Mouse (Mus musculus): ENCODE data around the gene Gm2a.
"Not testable (repeated sequence)": the region's sequence is repeated elsewhere in the genome, so short reads cannot be mapped to it uniquely, and the experiment has no call there.

Gm2a gene

GRCm38 (mm10) chr11:55097463-55098188 lies at the start of gene Gm2a:
Gm2a (plus strand) TSS chr11:55098115.
- peak; percentile 88 for DNase-seq (ENCODE audit: extremely low spot score, low read depth, low spot score)

GRCm38 (mm10) chr11:55050837-55051510 lies 46.9 kb upstream of the Gm2a start:
- no peak for DNase-seq (ENCODE audit: extremely low spot score, low read depth, low spot score)

DNA sequence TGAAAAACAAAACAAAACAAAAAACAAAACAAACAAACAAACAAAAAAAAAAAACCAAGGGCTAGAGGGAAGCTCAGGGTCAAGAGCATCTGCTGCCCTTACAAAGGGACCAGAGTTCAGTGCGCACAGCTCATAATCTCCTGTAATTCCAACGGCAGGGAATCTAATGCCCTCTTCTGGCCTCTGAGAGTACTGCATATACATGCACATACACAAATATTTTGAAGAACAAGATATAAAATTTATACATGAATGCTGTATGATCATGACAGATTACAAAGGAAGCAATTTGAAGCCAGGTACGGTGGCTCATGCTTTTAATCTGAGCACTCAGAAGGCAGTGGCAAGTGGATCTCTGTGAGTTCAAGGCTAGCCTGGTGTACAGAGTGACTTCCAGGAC lies 40.4 kb upstream of the Gm2a start:
- DNase-seq (ENCODE audit: extremely low spot score, low read depth, low spot score): no peak

- no peak for DNase-seq (ENCODE audit: extremely low spot score, low read depth, low spot score)
These were observed 37.1 kb upstream of the Gm2a start for GRCm38 (mm10) chr11:55060802-55061201.

DNA sequence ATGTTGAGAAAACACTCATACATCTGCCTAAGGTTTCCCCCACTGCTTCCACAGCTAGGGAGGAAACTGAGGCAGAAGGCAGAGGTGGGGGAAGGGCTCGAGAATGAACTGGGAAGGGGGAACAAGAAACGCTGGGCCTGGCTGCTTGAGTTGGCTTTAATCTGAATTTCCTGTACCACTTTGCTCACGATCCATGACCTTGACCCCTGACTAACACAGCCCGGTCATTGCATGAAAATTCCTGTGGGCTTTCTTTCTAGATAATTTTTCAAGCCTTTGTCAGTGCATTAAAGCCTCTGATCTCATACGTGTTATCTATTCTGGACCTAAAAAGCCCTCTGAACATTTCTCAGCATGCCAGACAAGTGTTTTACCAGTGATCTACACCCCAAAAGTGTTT lies 35.1 kb upstream of the Gm2a start:
- no peak for DNase-seq (ENCODE audit: extremely low spot score, low read depth, low spot score)

- no peak for DNase-seq (ENCODE audit: extremely low spot score, low read depth, low spot score)
These were observed 31.0 kb upstream of the Gm2a start for GRCm38 (mm10) chr11:55066921-55067320.

- no peak for DNase-seq (ENCODE audit: extremely low spot score, low read depth, low spot score)
These were observed 28.9 kb upstream of the Gm2a start for GRCm38 (mm10) chr11:55069023-55069422.

DNA sequence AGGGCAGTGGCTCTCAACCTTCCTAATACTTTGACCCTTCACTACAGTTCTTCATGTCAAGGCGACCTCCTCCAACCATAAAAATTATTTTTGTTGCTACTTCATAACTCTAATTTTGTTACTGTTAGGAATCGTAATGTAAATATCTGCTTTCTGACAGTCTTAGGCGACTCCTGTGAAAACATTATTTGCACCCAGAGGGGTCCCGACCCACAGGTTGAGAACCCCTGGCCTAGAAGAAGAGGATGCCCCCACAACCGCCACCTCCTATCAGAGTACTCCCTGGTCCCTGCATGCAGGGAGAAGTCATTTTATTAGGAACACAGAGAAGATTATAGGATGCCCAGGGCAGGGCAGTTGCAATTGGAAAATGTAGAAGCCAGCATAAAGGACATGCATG lies 26.6 kb upstream of the Gm2a start:
- no peak for DNase-seq (ENCODE audit: extremely low spot score, low read depth, low spot score)

DNA sequence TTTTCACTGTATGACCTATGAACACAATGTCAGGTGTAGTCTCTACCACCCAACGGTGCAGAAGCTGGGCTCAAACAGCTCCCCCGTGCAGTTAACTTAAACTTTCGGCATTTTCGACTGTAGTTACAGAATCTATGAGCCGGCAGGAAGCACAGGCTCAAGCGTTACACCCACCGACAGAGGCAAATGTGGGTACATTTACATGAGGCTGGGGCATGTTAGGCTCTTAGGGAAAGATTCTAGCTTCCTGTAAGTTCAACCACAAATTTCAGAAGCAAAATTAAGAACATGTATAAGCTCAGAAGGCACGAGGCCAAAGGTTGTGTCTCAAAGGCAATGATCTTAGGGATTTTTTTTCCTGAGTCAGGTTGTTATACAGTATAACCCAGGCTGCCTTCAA lies 25.4 kb upstream of the Gm2a start:
- DNase-seq (ENCODE audit: extremely low spot score, low read depth, low spot score): no peak

DNA sequence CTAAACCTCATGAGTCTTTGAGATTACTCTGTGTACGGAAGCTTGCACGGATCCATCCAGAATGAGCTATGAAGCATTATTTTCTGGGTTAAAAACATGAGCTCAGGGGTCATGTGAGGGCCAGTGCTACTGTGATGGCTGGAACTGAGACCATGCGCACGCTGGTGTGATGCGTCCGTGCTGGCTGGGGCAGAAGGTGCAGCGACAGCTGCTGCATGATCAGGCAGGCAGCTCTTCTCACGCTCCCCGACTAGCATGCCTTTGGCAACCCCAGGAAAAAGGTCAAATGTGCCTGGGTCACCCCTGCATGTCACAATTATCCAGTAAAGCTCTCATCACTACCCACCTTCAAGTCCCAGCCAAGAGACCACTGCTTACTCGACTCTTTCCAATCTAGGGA lies 24.7 kb upstream of the Gm2a start:
- no peak for DNase-seq (ENCODE audit: extremely low spot score, low read depth, low spot score)

DNA sequence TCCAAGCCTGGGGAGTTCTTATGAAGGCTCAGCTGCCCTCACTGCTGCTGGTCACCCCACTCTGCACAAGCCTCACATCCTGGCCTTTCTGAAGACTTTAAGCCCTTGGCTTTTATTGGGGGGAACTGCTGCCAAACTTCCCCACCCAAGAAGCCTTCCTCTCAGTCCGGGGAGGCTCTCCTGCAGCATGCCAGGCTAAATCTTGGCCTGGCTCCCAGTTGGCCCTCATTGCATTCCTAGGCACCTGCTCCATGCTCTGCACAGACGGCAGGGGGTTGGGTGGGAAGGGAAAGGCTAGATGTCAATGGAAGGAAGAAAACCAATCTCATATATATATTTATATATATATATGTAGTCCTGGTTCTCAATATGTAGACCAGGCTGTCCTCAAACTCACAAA lies 22.3 kb upstream of the Gm2a start:
- no peak for DNase-seq (ENCODE audit: extremely low spot score, low read depth, low spot score)

- DNase-seq (ENCODE audit: extremely low spot score, low read depth, low spot score): no peak
These were observed 21.7 kb upstream of the Gm2a start for GRCm38 (mm10) chr11:55076234-55076633.

DNA sequence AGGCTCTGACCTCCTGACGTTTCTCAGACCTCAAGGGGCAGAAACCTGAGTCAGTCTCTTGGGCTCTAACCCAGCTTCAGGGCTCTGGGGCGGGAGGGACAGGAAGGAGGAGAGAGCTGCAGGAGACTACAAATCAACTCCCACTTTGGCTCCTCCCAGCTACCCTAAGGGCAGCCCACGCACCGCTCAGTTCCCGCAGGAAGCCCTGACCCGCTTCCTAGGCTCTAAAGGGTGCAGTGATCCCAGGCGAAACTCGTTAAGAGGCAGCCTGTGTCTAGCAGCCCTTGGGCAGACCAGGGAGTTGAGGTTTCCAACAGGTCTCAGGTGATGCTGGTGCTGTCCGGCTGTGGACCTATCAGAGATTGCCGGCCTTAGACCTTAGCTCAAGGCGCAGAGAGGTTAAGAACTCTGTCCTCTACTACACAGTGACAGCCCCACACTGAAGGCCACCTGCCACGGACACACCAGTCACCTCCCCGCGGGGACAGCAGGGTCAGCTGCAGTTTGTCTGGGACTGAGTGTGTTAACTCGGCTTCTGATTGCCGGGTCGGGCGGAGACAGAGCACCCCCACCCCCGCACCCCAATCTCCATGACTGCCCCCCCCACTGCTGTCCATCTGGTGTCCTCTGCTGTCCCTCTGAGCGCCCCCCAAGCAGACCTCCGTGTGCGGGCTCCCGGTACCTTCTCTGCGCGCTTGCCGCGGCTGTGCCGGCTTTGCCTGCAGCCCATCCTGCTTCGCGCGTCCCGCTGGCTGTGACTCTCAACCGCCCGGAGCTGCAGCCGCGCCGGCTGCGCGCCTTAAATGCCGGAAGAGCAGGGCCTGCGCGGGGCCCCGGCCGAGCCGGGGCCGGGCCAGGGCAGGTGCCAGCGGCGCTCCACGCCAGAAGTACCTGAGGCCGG lies 20.3 kb upstream of the Gm2a start, which contains the start of gene Ccdc69:
TSS of gene Ccdc69 (minus strand) at position 801 of the 901 bp plus-strand sequence.
- DNase-seq (ENCODE audit: extremely low spot score, low read depth, low spot score): no peak

DNA sequence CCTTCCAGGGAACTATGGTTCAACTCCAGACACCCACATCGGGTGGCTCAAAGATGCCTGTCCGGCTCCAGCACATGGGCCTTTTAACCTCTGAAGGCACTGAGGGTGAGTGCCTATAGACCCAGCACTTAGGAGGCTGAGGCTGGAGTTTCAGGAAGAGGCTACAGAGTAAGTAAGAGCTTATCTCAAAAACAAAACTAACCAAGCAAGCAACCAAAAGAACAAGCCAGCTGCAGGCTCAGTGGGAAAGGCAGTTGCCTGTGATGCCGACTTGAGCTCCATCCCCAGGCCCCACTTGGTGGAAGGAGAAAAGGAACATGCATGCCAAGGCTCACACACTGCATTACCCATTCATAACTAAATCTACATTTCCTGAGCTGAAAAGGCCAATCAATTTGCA lies 19.4 kb upstream of the Gm2a start:
- no peak for DNase-seq (ENCODE audit: extremely low spot score, low read depth, low spot score)

- DNase-seq (ENCODE audit: extremely low spot score, low read depth, low spot score): no peak
These were observed 18.7 kb upstream of the Gm2a start for GRCm38 (mm10) chr11:55079180-55079579.

- no peak for DNase-seq (ENCODE audit: extremely low spot score, low read depth, low spot score)
These were observed 16.7 kb upstream of the Gm2a start for GRCm38 (mm10) chr11:55081206-55081605.

DNA sequence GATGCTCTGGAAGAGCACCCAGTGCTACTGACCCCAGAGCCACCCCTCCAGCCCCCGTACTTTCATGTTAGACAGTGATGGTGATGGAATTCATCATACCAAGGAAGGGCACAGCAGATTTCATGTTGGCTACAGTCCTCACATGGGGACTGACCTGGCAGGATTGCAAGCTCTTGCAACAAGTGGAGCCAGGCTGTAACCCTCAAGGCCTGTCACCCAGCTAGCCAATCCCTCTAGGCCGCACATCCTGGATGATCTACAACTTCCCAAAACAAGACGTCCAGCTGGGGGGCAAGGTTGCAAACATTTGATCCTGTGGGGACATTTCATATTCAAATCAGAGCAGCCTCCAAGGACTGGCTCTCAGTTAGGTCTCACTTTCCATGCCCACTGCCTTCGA lies 13.3 kb upstream of the Gm2a start:
- DNase-seq (ENCODE audit: extremely low spot score, low read depth, low spot score): no peak

DNA sequence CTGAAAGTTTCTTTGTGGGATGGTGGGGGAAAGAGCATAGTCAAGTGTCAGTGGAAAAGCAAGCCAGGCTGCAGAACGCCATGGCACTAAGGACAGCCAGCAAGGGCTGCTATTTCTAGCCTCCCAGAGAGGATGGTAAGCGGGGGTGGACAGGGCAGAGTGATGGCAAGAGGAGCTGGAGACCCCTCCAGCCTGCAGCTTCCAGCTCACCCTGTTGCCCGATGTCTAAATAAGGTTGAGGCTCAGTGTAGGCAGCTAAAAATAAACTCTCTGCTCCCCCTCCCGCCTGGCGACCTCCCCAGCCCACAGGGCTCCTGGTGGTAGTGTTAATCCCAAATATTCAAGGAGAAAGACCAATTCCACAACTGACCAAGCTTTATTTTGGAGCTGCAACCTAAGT lies 12.5 kb upstream of the Gm2a start:
- DNase-seq (ENCODE audit: extremely low spot score, low read depth, low spot score): no peak

DNA sequence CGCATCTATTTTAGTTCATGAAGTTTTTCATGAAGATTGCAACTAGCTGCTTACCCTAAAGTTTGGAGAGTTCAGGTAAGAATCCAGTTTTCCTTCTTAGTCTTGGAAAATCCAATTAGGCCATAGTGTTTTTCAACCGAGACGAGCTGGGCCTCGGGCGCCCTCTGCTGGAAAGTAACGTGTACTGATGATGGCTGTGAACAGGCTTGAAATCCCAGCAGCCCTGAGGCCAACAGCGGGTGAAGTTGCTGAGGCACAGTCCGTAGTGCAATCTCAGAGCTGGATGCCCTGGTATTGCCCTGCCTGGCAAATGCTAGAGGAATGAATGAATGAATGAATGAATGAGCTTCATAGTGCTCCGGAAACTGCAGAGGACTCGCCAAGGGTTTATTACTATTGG lies 10.9 kb upstream of the Gm2a start:
- DNase-seq (ENCODE audit: extremely low spot score, low read depth, low spot score): no peak

GRCm38 (mm10) chr11:55089892-55090291 lies 8.0 kb upstream of the Gm2a start:
- no peak for DNase-seq (ENCODE audit: extremely low spot score, low read depth, low spot score)

- DNase-seq (ENCODE audit: extremely low spot score, low read depth, low spot score): no peak
These were observed 4.8 kb upstream of the Gm2a start for GRCm38 (mm10) chr11:55093096-55093495.

DNA sequence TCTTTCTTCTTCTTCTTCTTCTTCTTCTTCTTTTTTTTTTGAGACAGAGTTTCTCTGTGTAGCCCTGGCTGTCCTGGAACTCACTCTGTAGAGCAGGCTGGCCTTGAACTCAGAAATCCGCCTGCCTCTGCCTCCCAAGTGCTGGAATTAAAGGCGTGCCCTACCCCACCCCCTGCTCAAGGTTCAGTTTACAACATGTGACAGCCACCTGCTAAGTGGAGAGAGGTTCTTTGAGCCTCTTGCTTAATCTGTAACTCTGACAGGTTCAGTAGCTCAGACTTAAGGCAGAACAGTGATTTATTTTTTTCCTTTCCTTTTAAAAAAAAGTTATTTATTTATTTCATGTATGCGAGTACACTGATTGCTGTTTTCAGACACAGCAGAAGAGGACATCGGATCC lies 1.6 kb upstream of the Gm2a start:
- DNase-seq (ENCODE audit: extremely low spot score, low read depth, low spot score): not testable (repeated sequence)
